Mouse (Mus musculus) adrenal gland, adult 2 months (tissue): ENCODE measurements around the gene Ifngr1. TPM values are rescaled to one million over a fixed set of nuclear protein-coding genes. Genes with fewer than 3 reads are reported as not detected.

Source experiments
- DNase-seq: peaks from one replicate; pipeline ENCODE4 v3.0.0; 2021
- polyA plus RNA-seq: library from polyadenylated mRNA; depleted of rRNA; stranded (reverse); fragments of >200 nt; gene quantifications from 2 replicates; pipeline ENCODE4 v1.2.3, GENCODE M21; 2012; rRNA removed
- total RNA-seq, 2 experiments: library from RNA; stranded (reverse); gene quantifications; 2 replicates each; pipeline ENCODE4 v1.2.3; 2021

The Ifngr1 gene
- total and polyA plus RNA-seq, 3 experiments, result 10.7 to 62.7 (median 43.6) TPM

DNA sequence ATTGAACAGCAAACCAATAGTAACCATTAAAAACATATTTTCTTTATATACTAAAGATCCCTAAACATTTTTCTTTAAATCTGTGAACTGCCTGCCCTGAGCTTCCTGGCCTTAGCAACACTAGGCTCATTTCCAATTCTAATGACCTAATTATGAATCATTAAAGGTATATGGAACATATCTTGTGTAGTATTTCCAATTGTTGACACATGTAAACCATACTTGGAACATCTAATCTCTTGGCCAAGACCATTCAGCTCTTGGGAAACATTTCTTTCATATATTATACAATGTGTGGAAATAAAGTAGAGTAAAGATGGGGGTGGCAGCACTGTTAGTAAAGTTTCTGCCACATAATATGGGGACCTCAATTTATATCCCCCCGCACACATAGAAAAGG lies 47.9 kb downstream of the Ifngr1 start:
- no peak for DNase-seq

DNA sequence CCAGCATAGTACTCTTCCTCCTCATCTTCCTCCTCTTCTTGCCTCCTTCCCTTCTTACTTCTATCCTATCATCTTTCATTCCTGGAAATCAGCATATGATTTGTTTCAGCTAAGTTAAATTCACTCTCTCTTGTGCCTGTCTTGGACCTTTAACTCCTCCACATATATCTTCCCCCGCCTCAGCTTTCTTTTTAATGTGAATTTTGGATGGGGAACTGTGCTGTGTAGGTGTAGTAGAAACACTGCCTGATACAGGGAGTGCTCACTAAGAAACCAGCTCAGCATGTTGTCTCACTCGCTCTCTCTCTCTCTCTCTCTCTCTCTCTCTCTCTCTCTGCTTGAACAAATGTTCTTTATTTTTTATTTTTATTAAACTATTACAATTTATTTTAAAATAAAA lies 53.4 kb downstream of the Ifngr1 start:
- DNase-seq, result no peak

DNA sequence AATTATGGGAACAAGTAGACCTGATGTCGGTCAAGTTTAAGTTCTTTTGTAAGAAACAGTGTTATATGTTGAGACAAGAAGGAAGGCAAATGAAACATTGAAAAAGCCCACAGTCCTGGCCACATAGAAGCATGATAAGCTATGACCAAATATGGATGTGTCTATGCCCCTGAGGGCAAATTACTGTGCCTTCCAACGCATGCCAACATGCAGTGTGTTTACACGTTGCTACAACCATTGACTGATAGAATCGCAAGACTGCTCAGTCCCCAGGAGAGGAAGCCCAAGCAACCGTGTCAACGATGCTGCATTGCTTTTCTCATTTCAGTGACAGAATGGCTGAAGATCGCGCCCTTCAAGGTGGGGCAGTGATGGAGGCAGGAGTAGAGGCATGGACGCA lies 65.7 kb downstream of the Ifngr1 start:
- no peak for DNase-seq

Other genes with a start within 250 kb of the Ifngr1 start
- gene Olig3, start 235.4 kb upstream of the Ifngr1 start, total RNA-seq, result not detected
- gene Olig3, start 235.4 kb upstream of the Ifngr1 start, polyA plus RNA-seq, result not detected in 2 replicates
- not detected for gene Il22ra2, start 30.0 kb downstream of the Ifngr1 start, total RNA-seq
- not detected in 2 replicates for gene Il22ra2, start 30.0 kb downstream of the Ifngr1 start, polyA plus RNA-seq
- gene Il20ra, start 120.6 kb downstream of the Ifngr1 start, total RNA-seq, result 1 to 10 TPM; 2.6 to 4.0 TPM
- 0.87 and 1.2 TPM in 2 replicates for gene Il20ra, start 120.6 kb downstream of the Ifngr1 start, polyA plus RNA-seq